Mouse (Mus musculus) brain, embryonic 14.5 days (tissue): ENCODE measurements around the gene Cpeb1. TPM values are rescaled to one million over a fixed set of nuclear protein-coding genes. Genes with fewer than 3 reads are reported as not detected.

Experiments used
- DNase-seq: peaks from one replicate; pipeline ENCODE4 v3.0.0-alpha.2; 2011; ENCODE audit warnings: low read depth
- CTCF ChIP-seq: fragments of 200-500 bp; IDR thresholded peaks from 2 replicates; pipeline ENCODE4 v1.5.1; 2012; ENCODE audit warnings: inconsistent platforms, mild to moderate bottlenecking, moderate library complexity, borderline replicate concordance; ENCODE audit not compliant: insufficient read depth, insufficient read length; ENCODE audit errors: extremely low read depth
- POLR2A ChIP-seq: fragments of 200-500 bp; IDR thresholded peaks from 2 replicates; pipeline ENCODE4 v1.6.1; 2012; ENCODE audit warnings: mild to moderate bottlenecking, inconsistent platforms, borderline replicate concordance; ENCODE audit not compliant: poor library complexity, insufficient read depth, insufficient read length, severe bottlenecking; ENCODE audit errors: extremely low read depth
- polyA plus RNA-seq: library from polyadenylated mRNA; depleted of rRNA; stranded (reverse); fragments of >200 nt; gene quantifications from 2 replicates; pipeline ENCODE4 v1.2.3, GENCODE M21; 2012; rRNA removed

Cpeb1 gene
- polyA plus RNA-seq, 1 experiment: 6.5 TPM

DNA sequence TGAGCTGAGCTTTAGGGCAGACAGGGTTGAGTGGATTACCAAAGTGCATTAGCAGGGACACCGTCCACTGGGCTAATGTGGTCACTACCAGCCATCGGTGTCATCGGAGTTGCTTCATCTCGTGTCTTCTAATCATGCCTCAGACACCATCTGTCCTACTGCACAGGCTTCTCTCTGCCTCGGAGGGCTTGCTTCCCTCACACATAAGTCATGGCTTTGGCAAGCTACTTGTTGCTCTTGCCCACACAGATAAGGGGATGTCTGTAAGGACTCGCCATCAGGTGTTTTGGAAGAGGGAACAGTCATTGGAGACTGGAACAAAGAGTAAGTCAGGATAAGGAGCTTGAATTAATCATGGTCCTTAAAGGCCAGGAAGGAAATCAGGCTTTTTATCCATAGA is 146.0 kb downstream of the Cpeb1 start:
- DNase-seq: no peak
- TF ChIP-seq POLR2A (no peak), CTCF (no peak)

DNA sequence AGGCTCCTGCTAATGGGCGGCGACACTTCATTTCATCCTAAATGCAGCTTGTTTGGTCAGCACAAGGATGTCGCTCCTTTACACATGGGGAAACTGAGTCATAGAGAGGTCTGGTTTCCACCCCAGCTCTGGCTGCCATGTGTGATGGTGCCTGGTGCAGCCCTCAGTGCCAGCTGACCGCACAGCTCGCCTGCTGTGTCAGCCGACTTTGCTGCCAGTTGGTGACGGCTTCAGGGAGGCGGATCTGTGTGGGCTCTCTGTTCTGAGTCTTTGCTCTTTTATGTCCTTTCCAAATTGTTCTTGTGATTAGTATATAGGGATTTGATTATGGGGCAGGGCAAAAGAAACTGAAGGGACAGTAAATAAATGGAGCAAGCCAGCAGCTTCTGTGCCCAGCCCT is 147.5 kb downstream of the Cpeb1 start:
- DNase-seq: peak; percentile 6
- TF ChIP-seq POLR2A: no peak
- no peak for TF ChIP-seq CTCF

DNA sequence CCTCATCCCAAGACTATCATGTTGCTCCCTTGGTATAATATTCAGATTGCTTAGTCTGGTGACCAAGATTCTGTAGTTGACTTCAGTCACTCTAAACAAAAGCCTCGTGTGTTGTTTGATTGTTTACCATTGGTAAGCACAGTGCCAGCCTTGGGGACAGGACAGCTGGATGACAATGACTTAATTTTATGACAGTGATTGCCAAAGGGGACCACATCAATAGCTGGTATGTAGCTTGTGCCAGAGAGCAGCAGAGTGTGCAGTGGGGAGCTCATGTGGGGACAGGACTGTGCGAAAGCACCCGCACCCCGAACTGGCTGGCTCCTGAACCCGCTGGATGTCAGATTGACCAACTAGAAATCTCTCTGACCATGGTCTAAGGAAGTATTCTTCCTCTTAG is 150.6 kb downstream of the Cpeb1 start:
- no peak for DNase-seq
- TF ChIP-seq CTCF: no peak
- TF ChIP-seq POLR2A: no peak

DNA sequence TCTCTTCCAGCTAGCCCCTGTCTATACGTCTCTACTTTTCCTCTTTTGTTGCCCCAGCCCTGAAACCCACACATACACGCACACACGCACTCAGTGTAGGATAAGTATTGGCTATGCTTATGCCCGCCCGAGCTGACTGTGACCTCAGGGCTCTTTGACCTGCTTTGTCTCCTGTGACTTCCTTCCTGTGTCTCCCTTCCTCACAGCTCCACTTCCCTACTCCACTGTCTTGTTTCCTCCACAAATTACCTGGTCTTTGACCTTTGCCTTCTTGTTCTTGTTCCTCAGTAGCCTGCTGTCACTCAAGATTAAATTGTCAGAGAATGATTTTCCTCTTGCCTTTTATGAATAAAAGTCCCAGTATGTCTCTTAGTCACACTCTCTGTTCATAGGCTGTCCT is 151.2 kb downstream of the Cpeb1 start:
- no peak for DNase-seq
- no peak for TF ChIP-seq POLR2A
- TF ChIP-seq CTCF: no peak

DNA sequence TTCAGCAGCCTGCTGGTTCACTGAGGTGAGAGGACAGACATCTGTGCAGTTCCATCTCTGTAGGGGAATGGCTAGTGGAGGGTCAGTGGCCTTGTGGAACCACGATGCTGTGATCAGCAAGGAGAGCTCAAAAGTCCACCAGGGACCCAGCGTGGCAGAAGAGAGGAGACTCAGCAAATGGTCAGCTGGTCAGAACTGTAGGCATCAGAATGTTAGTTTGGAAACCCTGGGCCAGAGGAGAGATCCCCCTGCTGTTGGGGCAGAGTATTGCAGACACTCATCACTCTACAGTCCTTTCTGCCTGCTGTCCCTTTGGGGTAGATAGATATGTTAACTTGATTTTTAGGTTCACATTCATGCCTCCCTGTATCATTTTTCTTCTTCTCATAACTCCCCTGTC is 151.6 kb downstream of the Cpeb1 start:
- no peak for DNase-seq
- TF ChIP-seq POLR2A (no peak), CTCF (0 out of 2 replicates have a peak, but pooled peaks have one; percentile 13)

DNA sequence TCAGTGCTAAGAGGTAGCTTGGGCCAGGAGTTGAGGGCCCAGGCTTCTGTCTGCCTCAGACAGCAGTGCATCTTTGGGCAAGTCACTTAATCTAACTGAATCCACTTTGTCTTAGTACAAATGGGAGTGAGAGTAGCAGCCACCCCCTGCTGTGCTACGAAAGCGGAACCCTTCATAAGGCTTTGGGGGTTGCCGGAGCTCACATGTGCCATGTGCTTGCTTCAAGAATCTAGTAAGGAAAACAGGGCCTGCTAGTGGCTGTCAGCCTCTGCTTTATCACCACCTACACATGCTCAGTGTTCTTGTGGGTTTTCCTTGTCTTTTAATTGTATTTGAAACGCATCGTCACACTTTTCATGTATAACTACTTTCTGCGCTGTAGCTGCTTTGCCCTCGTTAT is 153.9 kb downstream of the Cpeb1 start:
- TF ChIP-seq CTCF: no peak
- TF ChIP-seq POLR2A: no peak
- peak; percentile 35 for DNase-seq

DNA sequence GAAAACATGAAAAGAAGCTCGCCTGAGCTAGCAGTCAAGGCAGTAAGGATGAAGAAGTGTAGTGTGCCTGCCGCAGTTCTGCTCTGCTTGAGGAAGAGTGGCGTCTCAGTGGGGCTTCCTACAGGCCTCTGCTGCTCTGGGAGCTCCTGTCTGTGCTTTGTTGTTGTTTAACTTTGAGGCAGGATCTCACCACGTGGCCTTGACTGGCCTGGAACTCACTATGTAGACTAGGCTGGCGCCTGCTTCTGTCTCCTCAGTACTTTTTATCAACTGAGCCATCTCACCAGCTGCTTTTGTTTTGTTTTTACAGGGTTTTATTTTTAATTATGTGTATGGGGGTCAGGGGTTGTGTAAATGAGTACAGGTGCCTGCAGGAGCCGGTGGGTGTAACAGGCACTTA is 157.1 kb downstream of the Cpeb1 start:
- TF ChIP-seq CTCF: no peak
- TF ChIP-seq POLR2A: no peak

More for the DNA sequence above, 157.1 kb downstream of the Cpeb1 start:
- DNase-seq: peak; percentile 12

Other genes starting within 250 kb of the Cpeb1 start
- 3.1 and 4.6 TPM in 2 replicates for gene Pde8a, start 241.9 kb downstream of the Cpeb1 start, polyA plus RNA-seq
- 1,437 and 1,564 TPM in 2 replicates for gene Rps17, start 110.2 kb downstream of the Cpeb1 start, polyA plus RNA-seq
- 155 and 162 TPM in 2 replicates for gene Ap3b2, start 38.5 kb upstream of the Cpeb1 start, polyA plus RNA-seq
- gene BC048679, start 42.8 kb upstream of the Cpeb1 start, polyA plus RNA-seq: not detected in 2 replicates
- gene Fsd2, start 111.5 kb upstream of the Cpeb1 start, polyA plus RNA-seq: 0.14 and 0.18 TPM in 2 replicates
- gene Whamm, start 115.8 kb upstream of the Cpeb1 start, polyA plus RNA-seq: 14.9 and 16.1 TPM in 2 replicates